ENCODE assay signal across 8 mouse cellular contexts in genomic region chr15:81932951-81933470, GRCm38 (mm10). TPM values are rescaled to one million over a fixed set of nuclear protein-coding genes. Genes with fewer than 3 reads are reported as not detected.
DNase-seq lines count a peak whose midpoint lies in the region.

No protein-coding gene starts in this region.

- intact Hi-C loops in left cerebral cortex, postnatal 36 days (cut with DNase I): no loop called here

- peak; percentile 16 for DNase-seq in embryo, embryonic 11 days
- no peak for DNase-seq in embryo, embryonic 10.5 days (ENCODE audit: low spot score)
- peak; percentile 38 to 48 for DNase-seq in spleen, adult 18-20 months
- DNase-seq in spleen, adult 12 weeks (ENCODE audit: low spot score): no peak
- peak; percentile 72 for DNase-seq in left cerebral cortex, postnatal 36 days (ENCODE audit: low spot score in 2 of 2)
- DNase-seq in thymus, adult 18-20 months: peak; percentile 36 to 46
- DNase-seq in cerebellum, postnatal 10 days: no peak
- no peak for DNase-seq in cerebellum, postnatal 14 days

RNA-seq across cellular contexts. Expression of gene Csdc2, which starts 3.5 kb away (rescaled TPM):
- 10 to 100 TPM; 83.6 to 86.1 TPM for total RNA-seq in left cerebral cortex, postnatal 36 days (2021)

RNA-seq across cellular contexts. Expression of gene Polr3h, which starts 7.0 kb away (rescaled TPM):
- 10 to 100 TPM; 46.7 to 58.5 TPM for total RNA-seq in left cerebral cortex, postnatal 36 days (2021)

RNA-seq across cellular contexts. Expression of gene Pmm1, which starts 27.7 kb away (rescaled TPM):
- 100 to 1,000 TPM; 197 to 221 TPM for total RNA-seq in left cerebral cortex, postnatal 36 days (2021)

RNA-seq across cellular contexts. Expression of gene 1700029P11Rik, which starts 47.3 kb away (rescaled TPM):
- not detected for total RNA-seq in left cerebral cortex, postnatal 36 days (2021)

RNA-seq across cellular contexts. Expression of gene Xrcc6, which starts 54.6 kb away (rescaled TPM):
- total RNA-seq in left cerebral cortex, postnatal 36 days (2021): 10 to 100 TPM; 19.1 to 33.7 TPM

Comparison
In these comparisons a context has a peak if more than half of its experiments do, and no peak if none do; other contexts are left out.
1. DNase-seq: peak in embryo, embryonic 11 days (single experiment), spleen, adult 18-20 months (2 of 2), left cerebral cortex, postnatal 36 days (2 of 2) and thymus, adult 18-20 months (2 of 2); none in embryo, embryonic 10.5 days (single experiment), spleen, adult 12 weeks (single experiment), cerebellum, postnatal 10 days (0 of 2) and cerebellum, postnatal 14 days (0 of 2).